Mouse (Mus musculus): Measurements from ENCODE around the gene Nr1h2. TPM values are rescaled to one million over a fixed set of nuclear protein-coding genes. Genes with fewer than 3 reads are reported as not detected.

The Nr1h2 gene
- polyA plus RNA-seq, 1 experiment from 2014 or later, result 93.1 TPM

GRCm38 (mm10) chr7:44572213-44572701 is 18.5 kb upstream of the Nr1h2 start, which contains the start of gene Napsa:
TSS of gene Napsa (plus strand) at chr7:44572380.
- Histone ChIP-seq H3K9ac (replicated peaks; ENCODE audit: low read length) (no peak within 1 kb of the TSS), H3K27me3 (ENCODE audit: insufficient read depth, low read length) (no peaks in the 10 kb centered on the region), H3K4me2 (replicated peaks; ENCODE audit: low read depth, low read length) (no peak within 1 kb of the TSS; the same call in 1 of the 2 replicates), H3K4me1 (ENCODE audit: insufficient read depth, low read length) (no peaks in the 10 kb centered on the region), H3K9me3 (ENCODE audit: low read length) (no peaks in the 10 kb centered on the region), H3K4me3 (ENCODE audit: low read length) (no peak within 1 kb of the TSS), H3K36me3 (ENCODE audit: insufficient read depth, low read length) (no peaks in the 10 kb centered on the region), H3K27ac (ENCODE audit: low read length) (peak within 1 kb of the TSS; percentile 36; the same call in 1 of the 2 replicates)
- ATAC-seq (ENCODE audit: low FRiP score, low TSS enrichment), result peak; percentile 95
- WGBS, result 39% methylated on average over 7 of the region's 7 CpGs

GRCm38 (mm10) chr7:44571811-44572210 is 18.1 kb upstream of the Nr1h2 start:
- H3K27ac ChIP-seq (ENCODE audit: low read length), result peak overlapping the region; percentile 16; the same call in 1 of the 2 replicates

GRCm38 (mm10) chr7:44570989-44571388 is 17.2 kb upstream of the Nr1h2 start:
- ATAC-seq (ENCODE audit: low FRiP score, low TSS enrichment), result no peak
- H3K27ac ChIP-seq (ENCODE audit: low read length), result no peak overlapping the region
- H3K4me2 ChIP-seq (replicated peaks; ENCODE audit: low read depth, low read length), result no peak overlapping the region
- H3K4me3 ChIP-seq (ENCODE audit: low read length), result no peak overlapping the region
- H3K36me3 ChIP-seq (ENCODE audit: insufficient read depth, low read length), result no peaks in the 10 kb centered on the region
- no peaks in the 10 kb centered on the region for H3K27me3 ChIP-seq (ENCODE audit: insufficient read depth, low read length)
- WGBS, result 83% methylated on average over 6 of the region's 6 CpGs
- no peaks in the 10 kb centered on the region for H3K9me3 ChIP-seq (ENCODE audit: low read length)
- no peak overlapping the region for H3K9ac ChIP-seq (replicated peaks; ENCODE audit: low read length)
- no peaks in the 10 kb centered on the region for H3K4me1 ChIP-seq (ENCODE audit: insufficient read depth, low read length)

More at GRCm38 (mm10) chr7:44571811-44572210, 18.1 kb upstream of the Nr1h2 start:
- no peaks in the 10 kb centered on the region for H3K36me3 ChIP-seq (ENCODE audit: insufficient read depth, low read length)
- no peak overlapping the region for H3K4me3 ChIP-seq (ENCODE audit: low read length)
- H3K27me3 ChIP-seq (ENCODE audit: insufficient read depth, low read length), result no peaks in the 10 kb centered on the region
- ATAC-seq (ENCODE audit: low FRiP score, low TSS enrichment), result peak; percentile 77; the same call in 1 of the 2 replicates
- 28% methylated on average over 4 of the region's 4 CpGs for WGBS
- H3K9me3 ChIP-seq (ENCODE audit: low read length), result no peaks in the 10 kb centered on the region
- H3K4me1 ChIP-seq (ENCODE audit: insufficient read depth, low read length), result no peaks in the 10 kb centered on the region
- no peak overlapping the region for H3K9ac ChIP-seq (replicated peaks; ENCODE audit: low read length)
- no peak overlapping the region for H3K4me2 ChIP-seq (replicated peaks; ENCODE audit: low read depth, low read length)

- Histone ChIP-seq H3K4me2 (replicated peaks; ENCODE audit: low read depth, low read length) (no peak overlapping the region), H3K27ac (ENCODE audit: low read length) (no peak overlapping the region), H3K27me3 (ENCODE audit: insufficient read depth, low read length) (no peaks in the 10 kb centered on the region), H3K36me3 (ENCODE audit: insufficient read depth, low read length) (no peaks in the 10 kb centered on the region), H3K4me1 (ENCODE audit: insufficient read depth, low read length) (no peaks in the 10 kb centered on the region), H3K9ac (replicated peaks; ENCODE audit: low read length) (no peak overlapping the region), H3K9me3 (ENCODE audit: low read length) (no peaks in the 10 kb centered on the region), H3K4me3 (ENCODE audit: low read length) (no peak overlapping the region)
- no peak for ATAC-seq (ENCODE audit: low FRiP score, low TSS enrichment)
- WGBS, result 67% methylated on average over 9 of the region's 9 CpGs
Observed at GRCm38 (mm10) chr7:44568803-44569202, 15.1 kb upstream of the Nr1h2 start.

DNA sequence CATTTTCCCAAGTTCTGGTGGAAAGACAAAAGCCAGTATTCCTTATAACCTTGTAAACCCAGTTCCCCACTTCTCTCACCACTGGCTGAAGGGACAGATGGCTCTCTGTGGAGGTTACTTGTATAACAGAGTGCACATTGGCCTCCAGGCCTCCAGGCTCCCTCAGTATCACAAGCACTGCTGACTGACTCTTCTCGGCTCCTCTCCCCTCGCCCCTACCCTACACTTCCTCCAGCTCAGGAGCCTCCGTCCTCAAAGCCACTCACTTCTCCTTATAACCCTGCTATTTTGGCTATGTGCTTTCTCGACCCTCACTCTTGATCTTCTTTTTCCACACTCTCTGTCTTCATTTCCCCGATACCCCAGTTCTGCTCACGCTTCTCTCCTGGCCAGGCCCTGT is 11.7 kb upstream of the Nr1h2 start:
- no peak overlapping the region for H3K27ac ChIP-seq (ENCODE audit: low read length)
- no peaks in the 10 kb centered on the region for H3K36me3 ChIP-seq (ENCODE audit: insufficient read depth, low read length)
- WGBS, result 78% methylated on average over 6 of the region's 6 CpGs
- no peak overlapping the region for H3K9ac ChIP-seq (replicated peaks; ENCODE audit: low read length)
- H3K9me3 ChIP-seq (ENCODE audit: low read length), result no peaks in the 10 kb centered on the region
- H3K27me3 ChIP-seq (ENCODE audit: insufficient read depth, low read length), result no peaks in the 10 kb centered on the region
- H3K4me3 ChIP-seq (ENCODE audit: low read length), result no peak overlapping the region
- ATAC-seq (ENCODE audit: low FRiP score, low TSS enrichment), result no peak
- no peak overlapping the region for H3K4me2 ChIP-seq (replicated peaks; ENCODE audit: low read depth, low read length)
- no peaks in the 10 kb centered on the region for H3K4me1 ChIP-seq (ENCODE audit: insufficient read depth, low read length)

DNA sequence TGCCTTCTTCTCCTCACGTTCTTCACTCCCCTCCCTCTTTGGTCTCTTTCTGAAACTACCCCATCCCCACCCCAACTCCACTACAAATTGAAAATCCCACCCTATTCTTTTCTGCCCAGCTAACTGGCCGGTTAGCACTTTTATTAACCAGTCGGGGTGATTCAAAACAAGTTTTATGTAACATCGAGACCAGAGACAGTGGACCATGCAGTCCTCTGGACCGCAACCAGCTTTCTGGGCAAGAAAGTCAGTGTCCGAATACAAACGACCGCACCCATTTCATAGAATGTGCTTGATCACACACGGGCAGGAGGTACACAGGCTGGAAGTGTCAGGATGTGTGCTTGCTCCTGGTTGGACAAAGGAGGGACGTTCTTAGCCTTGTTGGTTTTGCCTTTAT is 10.7 kb upstream of the Nr1h2 start:
- H3K36me3 ChIP-seq (ENCODE audit: insufficient read depth, low read length), result no peaks in the 10 kb centered on the region
- no peaks in the 10 kb centered on the region for H3K4me1 ChIP-seq (ENCODE audit: insufficient read depth, low read length)
- no peaks in the 10 kb centered on the region for H3K9me3 ChIP-seq (ENCODE audit: low read length)
- ATAC-seq (ENCODE audit: low FRiP score, low TSS enrichment), result no peak
- H3K4me3 ChIP-seq (ENCODE audit: low read length), result no peak overlapping the region
- H3K9ac ChIP-seq (replicated peaks; ENCODE audit: low read length), result no peak overlapping the region
- H3K4me2 ChIP-seq (replicated peaks; ENCODE audit: low read depth, low read length), result no peak overlapping the region
- WGBS, result 80% methylated on average over 10 of the region's 10 CpGs
- H3K27ac ChIP-seq (ENCODE audit: low read length), result no peak overlapping the region
- no peaks in the 10 kb centered on the region for H3K27me3 ChIP-seq (ENCODE audit: insufficient read depth, low read length)

GRCm38 (mm10) chr7:44563284-44563683 is 9.5 kb upstream of the Nr1h2 start:
- WGBS, result 41% methylated on average over 8 of the region's 8 CpGs
- no peak for ATAC-seq (ENCODE audit: low FRiP score, low TSS enrichment)
- H3K4me2 ChIP-seq (replicated peaks; ENCODE audit: low read depth, low read length), result no peak overlapping the region

GRCm38 (mm10) chr7:44560435-44561400 is 7.0 kb upstream of the Nr1h2 start:
- Histone ChIP-seq H3K9ac (replicated peaks; ENCODE audit: low read length) (no peak overlapping the region), H3K27ac (ENCODE audit: low read length) (no peak overlapping the region), H3K4me2 (replicated peaks; ENCODE audit: low read depth, low read length) (no peak overlapping the region), H3K9me3 (ENCODE audit: low read length) (no peaks in the 10 kb centered on the region), H3K4me1 (ENCODE audit: insufficient read depth, low read length) (no peaks in the 10 kb centered on the region), H3K36me3 (ENCODE audit: insufficient read depth, low read length) (no peaks in the 10 kb centered on the region), H3K4me3 (ENCODE audit: low read length) (no peak overlapping the region), H3K27me3 (ENCODE audit: insufficient read depth, low read length) (no peaks in the 10 kb centered on the region)
- ATAC-seq (ENCODE audit: low FRiP score, low TSS enrichment), result 0 out of 2 replicates have a peak, but pooled peaks have one; percentile 49
- WGBS, result 46% methylated on average over 18 of the region's 18 CpGs

More at GRCm38 (mm10) chr7:44563284-44563683, 9.5 kb upstream of the Nr1h2 start:
- Histone ChIP-seq H3K9ac (replicated peaks; ENCODE audit: low read length) (no peak overlapping the region), H3K36me3 (ENCODE audit: insufficient read depth, low read length) (no peaks in the 10 kb centered on the region), H3K27me3 (ENCODE audit: insufficient read depth, low read length) (no peaks in the 10 kb centered on the region), H3K27ac (ENCODE audit: low read length) (no peak overlapping the region), H3K4me1 (ENCODE audit: insufficient read depth, low read length) (no peaks in the 10 kb centered on the region), H3K4me3 (ENCODE audit: low read length) (no peak overlapping the region), H3K9me3 (ENCODE audit: low read length) (no peaks in the 10 kb centered on the region)

- H3K4me3 ChIP-seq (ENCODE audit: low read length), result no peak overlapping the region
- no peak overlapping the region for H3K4me2 ChIP-seq (replicated peaks; ENCODE audit: low read depth, low read length)
- no peaks in the 10 kb centered on the region for H3K9me3 ChIP-seq (ENCODE audit: low read length)
- no peaks in the 10 kb centered on the region for H3K27me3 ChIP-seq (ENCODE audit: insufficient read depth, low read length)
- H3K36me3 ChIP-seq (ENCODE audit: insufficient read depth, low read length), result no peaks in the 10 kb centered on the region
- no peak overlapping the region for H3K27ac ChIP-seq (ENCODE audit: low read length)
- no peak for ATAC-seq (ENCODE audit: low FRiP score, low TSS enrichment)
- H3K4me1 ChIP-seq (ENCODE audit: insufficient read depth, low read length), result peaks cover 10% of the 10 kb centered on the region; the same call in 1 of the 2 replicates
- no peak overlapping the region for H3K9ac ChIP-seq (replicated peaks; ENCODE audit: low read length)
- WGBS, result 76% methylated on average over 2 of the region's 2 CpGs
Observed at GRCm38 (mm10) chr7:44557629-44558028, 3.9 kb upstream of the Nr1h2 start.

Data from kidney, embryonic 16.5 days (tissue).